Mouse (Mus musculus): ENCODE measurements at regions not wholly inside any gene's neighbourhood (a gene's known extent, or its start where the extent isn't known, plus 50 kb on each side); places are given as distances from the start of the nearest gene placed in this dataset.
A peak's percentile ranks its signal among the peaks of the same experiment; 100 is the strongest.

DNA sequence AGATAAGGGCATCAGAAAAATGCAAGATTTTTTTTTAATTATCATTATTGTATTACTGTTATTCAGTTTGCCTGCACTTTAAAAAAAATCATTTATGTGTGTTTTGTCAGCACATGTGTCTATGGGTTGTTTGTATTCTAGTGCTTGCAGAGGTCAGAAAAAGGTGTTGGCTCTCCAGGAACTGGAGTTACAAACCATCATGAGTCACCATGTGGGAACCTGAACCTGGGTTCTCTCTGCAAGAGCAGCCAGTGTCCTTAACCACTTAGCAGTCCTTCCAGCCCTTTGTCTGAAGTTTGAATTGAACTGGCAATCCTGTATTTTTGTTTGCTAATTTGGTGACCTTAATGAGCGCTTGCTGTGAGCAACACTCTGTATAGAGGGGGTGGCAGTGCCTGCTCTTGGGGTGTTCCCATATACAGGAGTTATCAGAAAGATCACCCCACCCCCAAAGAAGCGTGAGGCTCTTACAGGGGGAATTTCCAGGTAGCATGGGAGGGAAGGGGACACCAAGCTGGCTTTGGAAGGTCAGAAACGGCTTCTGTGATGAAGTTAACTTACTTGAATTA, 162.8 kb upstream of the Haao start:
- no peak overlapping the region for H3K4me2 ChIP-seq (ENCODE audit: low read depth, low read length)
- ATAC-seq (ENCODE audit: insufficient read depth, low FRiP score), result no peak
- H3K27me3 ChIP-seq (ENCODE audit: control insufficient read depth, insufficient read depth, low read length), result no peaks in the 10 kb centered on the region
- no peak overlapping the region for H3K4me3 ChIP-seq (replicated peaks; ENCODE audit: low read length)
- H3K9ac ChIP-seq (ENCODE audit: low read length), result 0 out of 2 replicates have a peak overlapping the region, but pooled peaks have one; percentile 20
- no peaks in the 10 kb centered on the region for H3K9me3 ChIP-seq (replicated peaks; ENCODE audit: control insufficient read depth, low read length)
- H3K36me3 ChIP-seq (ENCODE audit: control insufficient read depth, insufficient read depth, low read length), result no peaks in the 10 kb centered on the region
- H3K27ac ChIP-seq (ENCODE audit: low read length), result peak overlapping the region; percentile 82
- WGBS, result 58% methylated on average over 3 of the region's 3 CpGs
- peaks cover 15% of the 10 kb centered on the region; the same call in 1 of the 2 replicates for H3K4me1 ChIP-seq (ENCODE audit: control insufficient read depth, insufficient read depth, low read length)

DNA sequence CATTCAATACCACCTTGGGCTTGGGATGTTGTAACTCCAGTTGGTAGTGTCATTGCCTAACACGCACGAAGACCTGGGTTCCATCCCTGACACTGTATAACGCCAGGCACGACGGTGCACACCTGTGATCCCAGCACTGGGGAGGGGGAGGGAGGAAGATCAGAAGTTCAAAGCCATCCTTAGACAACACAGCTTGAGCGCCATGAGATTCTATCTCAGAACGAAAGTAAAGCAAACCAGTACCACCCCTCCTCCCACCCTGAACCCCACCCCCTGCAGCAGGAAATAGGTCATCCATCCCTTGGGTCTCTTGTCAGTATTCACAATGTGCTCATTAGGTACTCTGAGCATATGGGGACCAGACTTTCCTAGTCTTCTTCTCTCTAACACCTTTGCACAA, 162.2 kb upstream of the Haao start:
- 76% methylated on average over 7 of the region's 7 CpGs for WGBS
- ATAC-seq (ENCODE audit: insufficient read depth, low FRiP score), result no peak

DNA sequence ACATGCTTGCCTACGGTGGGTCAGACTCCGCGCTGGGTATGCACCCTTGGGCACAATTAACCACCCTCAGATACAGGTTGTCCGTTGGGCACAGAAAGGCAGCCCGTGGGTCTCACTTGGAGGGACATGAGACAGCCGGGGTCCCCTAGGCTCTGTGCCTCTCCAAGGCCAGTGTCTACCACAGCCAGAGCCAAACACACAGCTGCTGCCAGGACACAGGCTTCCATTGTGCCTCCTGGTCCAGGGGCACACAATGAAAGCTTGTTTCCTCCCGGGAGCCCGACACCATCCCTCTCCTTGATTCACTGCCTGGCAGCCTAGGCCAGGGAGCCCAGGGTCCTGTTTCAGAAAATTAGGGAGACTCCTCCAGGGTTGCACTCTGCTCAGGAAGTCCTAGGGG, 161.4 kb upstream of the Haao start:
- Histone ChIP-seq H3K4me1 (ENCODE audit: control insufficient read depth, insufficient read depth, low read length) (peaks cover 13% of the 10 kb centered on the region; the same call in 1 of the 2 replicates), H3K9me3 (replicated peaks; ENCODE audit: control insufficient read depth, low read length) (no peaks in the 10 kb centered on the region), H3K36me3 (ENCODE audit: control insufficient read depth, insufficient read depth, low read length) (no peaks in the 10 kb centered on the region), H3K27me3 (ENCODE audit: control insufficient read depth, insufficient read depth, low read length) (no peaks in the 10 kb centered on the region), H3K4me3 (replicated peaks; ENCODE audit: low read length) (no peak overlapping the region), H3K27ac (ENCODE audit: low read length) (peak overlapping the region; percentile 45), H3K9ac (ENCODE audit: low read length) (peak overlapping the region; percentile 13; the same call in 1 of the 2 replicates), H3K4me2 (ENCODE audit: low read depth, low read length) (no peak overlapping the region)
- ATAC-seq (ENCODE audit: insufficient read depth, low FRiP score), result no peak
- WGBS, result 78% methylated on average over 8 of the region's 8 CpGs

More for the DNA sequence above, 162.2 kb upstream of the Haao start:
- Histone ChIP-seq H3K27ac (ENCODE audit: low read length) (peak overlapping the region; percentile 19; the same call in 1 of the 2 replicates), H3K4me2 (ENCODE audit: low read depth, low read length) (no peak overlapping the region), H3K4me1 (ENCODE audit: control insufficient read depth, insufficient read depth, low read length) (peaks cover 12% of the 10 kb centered on the region; the same call in 1 of the 2 replicates), H3K9me3 (replicated peaks; ENCODE audit: control insufficient read depth, low read length) (no peaks in the 10 kb centered on the region), H3K9ac (ENCODE audit: low read length) (no peak overlapping the region), H3K4me3 (replicated peaks; ENCODE audit: low read length) (no peak overlapping the region), H3K27me3 (ENCODE audit: control insufficient read depth, insufficient read depth, low read length) (no peaks in the 10 kb centered on the region), H3K36me3 (ENCODE audit: control insufficient read depth, insufficient read depth, low read length) (no peaks in the 10 kb centered on the region)

DNA sequence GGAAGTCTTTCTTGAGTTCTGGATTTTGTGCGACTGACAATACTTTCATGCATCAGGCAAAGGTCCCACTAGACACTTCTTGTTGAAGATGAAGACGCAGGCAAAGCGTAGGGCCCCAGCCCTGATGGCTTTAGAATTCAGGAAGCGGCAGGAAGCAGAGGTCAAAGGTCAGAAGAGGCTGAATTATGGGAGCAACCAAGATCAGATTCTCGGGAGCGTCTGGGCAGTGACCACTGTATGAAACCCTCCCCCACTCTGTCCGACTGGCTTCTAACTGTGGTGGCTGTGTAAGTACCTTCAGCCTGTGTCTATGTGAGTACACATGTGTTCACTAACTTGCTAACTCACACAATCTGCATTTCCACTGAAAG, 160.9 kb upstream of the Haao start:
- no peak overlapping the region for H3K4me2 ChIP-seq (ENCODE audit: low read depth, low read length)
- H3K4me3 ChIP-seq (replicated peaks; ENCODE audit: low read length), result no peak overlapping the region
- H3K36me3 ChIP-seq (ENCODE audit: control insufficient read depth, insufficient read depth, low read length), result no peaks in the 10 kb centered on the region
- no peak for ATAC-seq (ENCODE audit: insufficient read depth, low FRiP score)
- 49% methylated on average over 7 of the region's 7 CpGs for WGBS
- no peaks in the 10 kb centered on the region for H3K27me3 ChIP-seq (ENCODE audit: control insufficient read depth, insufficient read depth, low read length)
- H3K27ac ChIP-seq (ENCODE audit: low read length), result peak overlapping the region; percentile 45
- no peak overlapping the region for H3K9ac ChIP-seq (ENCODE audit: low read length)
- peaks cover 18% of the 10 kb centered on the region; the same call in 1 of the 2 replicates for H3K4me1 ChIP-seq (ENCODE audit: control insufficient read depth, insufficient read depth, low read length)
- H3K9me3 ChIP-seq (replicated peaks; ENCODE audit: control insufficient read depth, low read length), result no peaks in the 10 kb centered on the region

DNA sequence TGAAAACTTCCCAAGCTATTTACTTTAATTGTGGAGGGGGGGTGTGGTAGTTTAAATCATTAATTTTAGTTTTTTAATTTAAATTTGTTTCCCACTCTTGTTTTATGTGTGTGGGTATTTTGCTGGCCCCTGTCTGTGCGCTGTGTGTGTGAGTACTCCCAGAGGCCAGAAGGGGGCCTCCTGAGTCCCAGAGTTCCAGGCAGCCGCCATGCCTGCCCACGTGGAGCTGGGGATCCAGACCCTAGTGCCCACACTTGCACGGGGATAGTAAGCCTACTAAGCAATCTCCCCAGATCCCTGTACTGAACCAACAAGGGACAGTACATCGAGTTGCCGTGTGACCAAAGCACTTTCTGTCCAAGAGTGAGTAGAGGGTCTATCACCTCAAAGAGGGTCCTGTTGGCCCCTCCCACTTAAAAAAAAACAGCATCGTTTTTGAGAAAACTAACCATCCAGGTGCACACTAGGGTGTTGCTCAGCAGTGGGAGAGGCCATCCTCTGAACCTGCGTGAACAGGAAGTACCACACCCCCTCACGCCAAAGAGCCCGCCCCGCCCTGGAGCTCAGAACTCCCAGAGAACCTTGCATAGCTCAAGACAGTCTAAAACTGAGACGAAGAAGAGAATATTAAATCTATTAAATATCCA, 160.4 kb upstream of the Haao start:
- H3K27ac ChIP-seq (ENCODE audit: low read length), result peak overlapping the region; percentile 45
- no peaks in the 10 kb centered on the region for H3K27me3 ChIP-seq (ENCODE audit: control insufficient read depth, insufficient read depth, low read length)
- H3K36me3 ChIP-seq (ENCODE audit: control insufficient read depth, insufficient read depth, low read length), result no peaks in the 10 kb centered on the region
- H3K4me1 ChIP-seq (ENCODE audit: control insufficient read depth, insufficient read depth, low read length), result peaks cover 19% of the 10 kb centered on the region; the same call in 1 of the 2 replicates
- H3K9me3 ChIP-seq (replicated peaks; ENCODE audit: control insufficient read depth, low read length), result no peaks in the 10 kb centered on the region
- ATAC-seq (ENCODE audit: insufficient read depth, low FRiP score), result no peak
- H3K4me2 ChIP-seq (ENCODE audit: low read depth, low read length), result no peak overlapping the region
- no peak overlapping the region for H3K4me3 ChIP-seq (replicated peaks; ENCODE audit: low read length)
- no peak overlapping the region for H3K9ac ChIP-seq (ENCODE audit: low read length)
- 75% methylated on average over 12 of the region's 12 CpGs for WGBS

DNA sequence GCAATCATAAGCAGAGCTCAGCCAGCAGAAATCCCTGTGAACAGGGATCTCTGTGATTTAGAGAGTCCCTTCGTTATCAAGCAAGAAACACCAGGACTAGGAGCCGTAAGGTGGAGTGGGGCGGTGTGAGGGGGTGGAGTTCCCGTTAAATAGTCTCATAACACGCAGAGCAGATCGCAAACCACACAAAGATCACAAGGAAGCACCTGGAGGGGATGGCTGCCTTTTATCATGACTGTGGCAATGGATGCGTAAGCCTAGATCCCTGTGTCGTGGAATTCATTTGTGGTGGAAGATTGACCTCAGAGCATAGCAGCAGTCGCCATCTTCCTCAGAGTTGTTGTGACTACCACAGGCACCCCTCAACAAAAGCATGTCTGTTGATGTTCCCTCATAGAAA, 159.0 kb upstream of the Haao start:
- no peaks in the 10 kb centered on the region for H3K27me3 ChIP-seq (ENCODE audit: control insufficient read depth, insufficient read depth, low read length)
- ATAC-seq (ENCODE audit: insufficient read depth, low FRiP score), result no peak
- H3K9ac ChIP-seq (ENCODE audit: low read length), result no peak overlapping the region
- no peaks in the 10 kb centered on the region for H3K36me3 ChIP-seq (ENCODE audit: control insufficient read depth, insufficient read depth, low read length)
- 84% methylated on average over 9 of the region's 9 CpGs for WGBS
- no peak overlapping the region for H3K4me3 ChIP-seq (replicated peaks; ENCODE audit: low read length)
- H3K9me3 ChIP-seq (replicated peaks; ENCODE audit: control insufficient read depth, low read length), result no peaks in the 10 kb centered on the region
- no peak overlapping the region for H3K4me2 ChIP-seq (ENCODE audit: low read depth, low read length)
- no peak overlapping the region for H3K27ac ChIP-seq (ENCODE audit: low read length)
- peaks cover 24% of the 10 kb centered on the region; the same call in 1 of the 2 replicates for H3K4me1 ChIP-seq (ENCODE audit: control insufficient read depth, insufficient read depth, low read length)

DNA sequence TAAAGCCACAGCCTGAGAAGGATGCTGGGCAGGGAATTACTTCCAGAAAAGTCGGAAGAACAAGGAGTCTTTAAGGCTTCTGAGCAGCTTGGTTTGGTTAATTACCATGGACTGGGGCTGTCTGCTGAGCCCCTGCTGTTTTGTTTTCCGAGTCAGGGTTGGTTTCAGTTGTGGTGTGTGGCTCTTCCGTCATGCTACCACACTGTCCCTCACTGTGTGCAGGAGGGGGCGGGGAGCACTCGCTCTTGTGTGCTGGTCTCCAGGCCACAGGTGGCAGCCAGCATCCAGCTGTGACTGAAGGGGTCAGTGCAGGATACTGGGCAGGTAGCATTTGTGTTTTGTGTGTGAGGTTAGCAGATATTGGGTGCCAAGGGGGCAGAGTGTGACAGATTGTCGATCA, 156.5 kb upstream of the Haao start:
- Histone ChIP-seq H3K4me1 (ENCODE audit: control insufficient read depth, insufficient read depth, low read length) (peaks cover 27% of the 10 kb centered on the region; the same call in 1 of the 2 replicates), H3K27me3 (ENCODE audit: control insufficient read depth, insufficient read depth, low read length) (no peaks in the 10 kb centered on the region), H3K4me2 (ENCODE audit: low read depth, low read length) (no peak overlapping the region), H3K27ac (ENCODE audit: low read length) (peak overlapping the region; percentile 75), H3K9me3 (replicated peaks; ENCODE audit: control insufficient read depth, low read length) (no peaks in the 10 kb centered on the region), H3K9ac (ENCODE audit: low read length) (peak overlapping the region; percentile 48), H3K36me3 (ENCODE audit: control insufficient read depth, insufficient read depth, low read length) (no peaks in the 10 kb centered on the region), H3K4me3 (replicated peaks; ENCODE audit: low read length) (no peak overlapping the region)
- no peak for ATAC-seq (ENCODE audit: insufficient read depth, low FRiP score)
- WGBS, result 52% methylated on average over 6 of the region's 6 CpGs

DNA sequence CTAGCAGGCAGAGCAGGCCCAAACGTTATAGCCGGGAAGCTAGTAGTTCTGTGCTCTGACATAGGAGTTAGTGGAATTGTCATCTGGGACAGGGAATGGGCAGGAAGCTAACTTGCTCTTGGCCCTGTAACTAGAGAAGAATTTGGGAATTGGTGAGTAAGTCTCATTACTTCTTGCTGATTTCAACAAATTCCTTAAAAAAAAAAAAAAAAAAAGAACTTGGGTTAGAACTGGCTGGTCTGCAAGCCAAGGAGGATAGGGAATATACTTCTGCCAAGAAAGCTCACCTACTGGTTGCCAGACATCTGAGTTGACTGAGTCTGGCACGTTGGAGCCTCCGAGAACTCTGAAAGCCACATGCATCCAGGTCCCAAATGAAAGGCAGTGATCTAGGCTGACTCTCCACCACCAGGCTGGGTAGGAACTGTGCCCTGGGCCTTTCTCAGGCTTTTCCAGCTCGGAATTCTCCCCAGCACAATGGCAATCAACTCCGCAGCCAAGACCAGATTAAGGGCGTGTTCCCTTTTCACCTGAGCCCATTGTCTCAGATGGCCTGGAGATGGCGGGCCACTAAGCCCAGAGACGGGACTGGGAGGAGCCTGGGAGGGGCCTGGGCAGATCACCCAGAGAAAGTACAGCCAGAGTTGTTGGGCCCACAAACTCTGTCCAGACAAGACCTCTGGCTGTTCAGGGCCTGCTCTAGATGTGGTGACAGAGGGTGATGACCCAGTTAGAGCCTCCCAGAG, 155.9 kb upstream of the Haao start:
- 47% methylated on average over 9 of the region's 9 CpGs for WGBS
- H3K27me3 ChIP-seq (ENCODE audit: control insufficient read depth, insufficient read depth, low read length), result no peaks in the 10 kb centered on the region

DNA sequence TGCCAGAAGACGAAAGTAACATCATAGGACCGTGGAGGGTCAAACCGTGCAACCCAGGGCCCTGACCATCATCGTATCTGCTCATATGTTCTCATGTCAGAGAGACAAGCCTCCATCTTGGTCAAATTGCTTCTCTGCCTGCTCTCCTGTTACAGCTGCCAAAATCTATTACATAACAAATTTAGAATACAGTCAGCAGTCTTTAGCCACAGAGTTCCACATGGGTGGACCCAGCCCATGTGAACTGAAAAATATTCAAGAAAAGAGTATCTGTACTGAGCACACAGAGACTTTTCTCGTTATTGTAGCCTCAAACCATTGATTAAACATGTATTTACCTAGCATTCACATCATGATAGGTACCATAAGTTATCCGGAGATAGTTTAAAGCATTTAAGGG, 155.2 kb upstream of the Haao start:
- ATAC-seq (ENCODE audit: insufficient read depth, low FRiP score), result no peak
- WGBS, result 85% methylated on average over 6 of the region's 6 CpGs
- no peak overlapping the region for H3K4me3 ChIP-seq (replicated peaks; ENCODE audit: low read length)

More for the DNA sequence above, 155.9 kb upstream of the Haao start:
- Histone ChIP-seq H3K9me3 (replicated peaks; ENCODE audit: control insufficient read depth, low read length) (no peaks in the 10 kb centered on the region), H3K4me3 (replicated peaks; ENCODE audit: low read length) (no peak overlapping the region), H3K4me2 (ENCODE audit: low read depth, low read length) (no peak overlapping the region), H3K9ac (ENCODE audit: low read length) (peak overlapping the region; percentile 48), H3K4me1 (ENCODE audit: control insufficient read depth, insufficient read depth, low read length) (peaks cover 26% of the 10 kb centered on the region; the same call in 1 of the 2 replicates), H3K36me3 (ENCODE audit: control insufficient read depth, insufficient read depth, low read length) (no peaks in the 10 kb centered on the region), H3K27ac (ENCODE audit: low read length) (peak overlapping the region; percentile 75)
- no peak for ATAC-seq (ENCODE audit: insufficient read depth, low FRiP score)

More for the DNA sequence above, 155.2 kb upstream of the Haao start:
- H3K36me3 ChIP-seq (ENCODE audit: control insufficient read depth, insufficient read depth, low read length), result no peaks in the 10 kb centered on the region
- peaks cover 20% of the 10 kb centered on the region; the same call in 1 of the 2 replicates for H3K4me1 ChIP-seq (ENCODE audit: control insufficient read depth, insufficient read depth, low read length)
- H3K9me3 ChIP-seq (replicated peaks; ENCODE audit: control insufficient read depth, low read length), result no peaks in the 10 kb centered on the region
- peak overlapping the region; percentile 75; the same call in 1 of the 2 replicates for H3K27ac ChIP-seq (ENCODE audit: low read length)
- H3K9ac ChIP-seq (ENCODE audit: low read length), result no peak overlapping the region
- H3K4me2 ChIP-seq (ENCODE audit: low read depth, low read length), result no peak overlapping the region
- no peaks in the 10 kb centered on the region for H3K27me3 ChIP-seq (ENCODE audit: control insufficient read depth, insufficient read depth, low read length)
